Mouse (Mus musculus): Measurements from ENCODE around the gene Ccdc149.
A peak's percentile ranks its signal among the peaks of the same experiment; 100 is the strongest.

The Ccdc149 gene

DNA sequence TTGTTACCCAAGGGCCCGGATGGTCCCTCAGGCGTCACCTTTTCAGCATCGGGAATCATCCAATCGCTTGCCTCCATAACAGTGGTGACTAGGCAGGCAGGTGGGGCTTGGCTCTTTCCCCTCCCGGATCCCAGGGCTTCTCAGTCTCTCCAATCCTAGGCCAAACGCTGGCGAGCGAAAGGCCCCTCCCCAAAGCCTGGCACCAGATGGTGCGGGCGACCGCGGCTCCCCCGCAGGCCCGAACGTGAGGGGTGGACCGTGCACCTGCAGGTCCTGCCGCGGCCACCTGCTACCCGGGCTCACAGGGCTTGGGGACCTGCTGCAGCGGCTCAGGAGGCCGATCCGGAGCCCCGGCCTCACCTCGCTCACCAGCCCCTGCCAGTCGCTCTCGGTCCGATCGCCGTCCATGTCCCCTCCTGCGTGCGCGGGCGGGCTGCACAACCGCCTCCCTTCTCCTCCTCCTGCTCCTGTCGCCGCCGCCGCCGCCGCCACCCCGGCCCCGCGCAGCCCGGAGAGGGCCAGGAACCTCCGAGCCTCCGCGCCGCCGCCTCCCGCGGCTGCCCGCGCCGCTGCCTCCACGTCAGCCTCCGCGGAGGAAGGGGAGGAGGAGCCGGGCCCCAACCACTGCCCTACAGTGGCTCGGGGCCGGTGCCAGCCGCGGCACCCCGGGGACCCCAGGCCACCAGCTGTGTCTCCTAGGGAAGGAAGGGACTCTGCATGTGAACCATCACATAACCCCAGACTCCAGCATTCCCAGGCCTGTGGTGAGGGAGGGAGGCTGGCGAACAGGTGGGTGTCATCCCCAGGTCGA, at the start of gene Ccdc149:
Gene Ccdc149 (minus strand): TSS at position 531 of the 811 bp plus-strand sequence.
- DNase-seq (ENCODE audit: low read depth, low spot score), result no peak

DNA sequence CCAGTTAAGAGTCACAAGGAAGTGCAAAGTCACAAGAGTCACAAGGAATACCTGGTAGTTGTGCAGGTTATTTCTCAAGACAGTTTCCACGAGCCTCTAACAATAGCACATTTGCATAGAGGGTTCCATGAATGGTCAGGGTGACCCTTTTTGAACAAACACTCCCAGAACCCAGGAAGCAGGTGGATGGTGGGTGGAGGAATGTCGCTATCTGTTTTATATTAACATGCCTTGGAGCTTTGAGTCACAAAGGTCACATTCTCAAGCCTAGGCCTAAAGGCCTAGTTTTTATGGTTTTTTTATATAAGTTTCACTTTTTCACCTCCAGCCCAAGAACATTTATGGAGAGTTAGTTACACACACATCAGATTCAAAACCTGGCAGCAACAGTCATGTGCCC, 48.6 kb upstream of the Ccdc149 start:
- DNase-seq (ENCODE audit: low read depth, low spot score), result no peak

- DNase-seq (ENCODE audit: low read depth, low spot score), result no peak
Observed at GRCm38 (mm10) chr5:52516072-52516476, 44.8 kb upstream of the Ccdc149 start.

- DNase-seq (ENCODE audit: low read depth, low spot score), result peak; percentile 51
Observed at GRCm38 (mm10) chr5:52515246-52516021, 44.1 kb upstream of the Ccdc149 start.

- DNase-seq (ENCODE audit: low read depth, low spot score), result no peak
Observed at GRCm38 (mm10) chr5:52511089-52511488, 39.8 kb upstream of the Ccdc149 start.

GRCm38 (mm10) chr5:52509416-52509815, 38.1 kb upstream of the Ccdc149 start:
- no peak for DNase-seq (ENCODE audit: low read depth, low spot score)

DNA sequence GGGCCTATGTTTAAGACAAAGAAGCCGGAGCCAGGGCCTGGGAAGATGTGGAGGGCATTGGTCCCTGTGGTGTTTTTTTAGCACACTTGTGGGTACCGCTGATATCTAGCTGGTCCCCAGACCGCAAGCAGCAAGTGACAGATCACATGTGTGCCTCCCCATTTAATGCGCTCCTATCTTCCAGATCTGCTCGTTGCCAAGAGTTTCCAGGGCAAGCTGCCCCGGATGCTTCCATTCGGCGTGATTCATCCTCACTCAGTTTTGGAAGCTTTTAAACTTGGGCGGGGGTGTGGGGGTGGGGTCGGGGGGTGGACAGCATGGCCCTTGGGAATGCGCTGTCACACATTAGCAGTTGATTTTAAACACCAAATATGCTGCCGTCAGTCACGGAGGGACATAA, 33.3 kb upstream of the Ccdc149 start:
- DNase-seq (ENCODE audit: low read depth, low spot score), result no peak

GRCm38 (mm10) chr5:52504148-52504547, 32.8 kb upstream of the Ccdc149 start:
- DNase-seq (ENCODE audit: low read depth, low spot score), result no peak

GRCm38 (mm10) chr5:52495671-52496070, 24.4 kb upstream of the Ccdc149 start:
- DNase-seq (ENCODE audit: low read depth, low spot score), result no peak

- DNase-seq (ENCODE audit: low read depth, low spot score), result no peak
Observed at GRCm38 (mm10) chr5:52491496-52491895, 20.2 kb upstream of the Ccdc149 start.

DNA sequence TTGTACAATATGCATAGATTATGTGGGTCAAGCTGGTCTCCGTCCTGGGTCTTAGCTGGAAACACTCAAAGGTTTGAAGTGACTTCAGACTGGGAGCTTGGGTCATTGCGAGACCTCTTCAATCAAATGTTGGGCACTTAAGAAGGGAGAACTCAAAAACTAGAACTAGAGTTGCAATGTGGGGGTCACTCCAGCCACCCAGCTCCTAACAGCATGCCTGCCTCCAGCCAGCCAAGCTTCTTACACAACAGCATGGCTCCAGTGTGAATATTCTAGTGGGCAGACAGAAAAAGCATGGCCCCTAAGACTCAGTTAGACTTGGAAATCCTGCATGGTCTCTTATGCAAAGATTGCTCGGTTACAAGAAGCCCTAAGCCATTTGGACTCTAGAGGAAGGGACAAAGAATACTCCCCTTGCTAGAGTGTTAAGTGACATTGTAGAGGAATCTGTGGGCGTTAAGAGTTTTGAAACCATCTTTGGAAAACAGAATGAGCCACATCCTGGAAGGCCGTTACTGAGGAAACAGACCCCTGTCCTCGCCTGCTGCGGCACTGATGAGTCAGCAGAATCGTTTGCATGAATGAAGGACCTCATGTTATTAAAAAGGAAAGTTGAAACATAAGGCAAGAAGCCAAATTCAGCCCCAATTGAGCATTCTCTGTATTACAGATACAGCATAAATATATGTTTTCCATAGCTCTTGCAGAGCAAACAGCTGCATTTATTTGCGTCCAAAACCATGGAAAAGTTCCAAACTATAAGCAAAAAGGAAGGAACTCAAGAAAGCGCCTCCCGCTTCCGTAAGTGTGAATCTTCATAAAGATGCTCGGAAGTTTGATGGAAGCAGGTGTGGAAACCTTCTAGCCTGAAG, 16.5 kb upstream of the Ccdc149 start:
- no peak for DNase-seq (ENCODE audit: low read depth, low spot score)

- no peak for DNase-seq (ENCODE audit: low read depth, low spot score)
Observed at GRCm38 (mm10) chr5:52476826-52477225, 5.5 kb upstream of the Ccdc149 start.

GRCm38 (mm10) chr5:52476292-52476701, 5.0 kb upstream of the Ccdc149 start:
- no peak for DNase-seq (ENCODE audit: low read depth, low spot score)

DNA sequence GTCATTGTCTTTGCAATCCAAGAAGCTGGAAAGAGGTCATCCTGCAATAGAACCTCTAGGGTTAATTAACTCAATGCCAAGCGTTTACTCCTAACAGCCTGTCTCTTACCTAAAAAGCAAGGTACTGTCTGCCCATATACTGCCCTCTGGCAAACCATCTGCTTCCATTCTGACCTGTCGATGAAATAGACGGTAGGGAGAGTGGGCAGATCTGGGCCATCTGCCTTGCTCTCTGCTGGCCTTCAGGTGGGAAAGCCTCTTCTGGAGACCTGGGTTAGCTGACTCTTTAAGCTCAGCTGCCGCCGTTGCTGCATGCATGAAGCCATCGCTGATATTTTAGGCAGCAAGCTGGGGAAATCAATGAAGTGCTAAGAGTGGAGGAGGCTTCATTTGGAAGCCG, 2.7 kb upstream of the Ccdc149 start:
- no peak for DNase-seq (ENCODE audit: low read depth, low spot score)

- no peak for DNase-seq (ENCODE audit: low read depth, low spot score)
Observed at GRCm38 (mm10) chr5:52470551-52470950, 770 bp downstream of the Ccdc149 start.

DNA sequence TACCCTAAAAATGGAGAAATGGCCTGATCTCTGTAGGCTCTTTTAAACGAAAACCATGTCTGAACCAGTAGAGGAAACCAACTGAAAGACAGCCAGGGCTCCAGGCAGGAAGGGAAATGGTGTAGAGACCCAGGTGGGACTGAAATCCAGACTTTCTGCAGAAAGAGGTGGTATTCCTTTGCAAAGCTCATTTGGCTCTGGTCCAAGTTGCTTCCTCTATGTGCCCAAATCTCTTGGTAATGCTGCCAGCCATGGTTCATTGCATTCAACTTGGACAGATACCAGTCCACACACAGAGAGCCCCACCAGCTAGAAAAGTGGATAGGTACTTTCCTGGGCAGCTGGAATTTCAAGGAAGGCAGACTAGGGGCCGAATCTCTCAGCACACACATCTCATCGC, 3.5 kb downstream of the Ccdc149 start:
- DNase-seq (ENCODE audit: low read depth, low spot score), result no peak

DNA sequence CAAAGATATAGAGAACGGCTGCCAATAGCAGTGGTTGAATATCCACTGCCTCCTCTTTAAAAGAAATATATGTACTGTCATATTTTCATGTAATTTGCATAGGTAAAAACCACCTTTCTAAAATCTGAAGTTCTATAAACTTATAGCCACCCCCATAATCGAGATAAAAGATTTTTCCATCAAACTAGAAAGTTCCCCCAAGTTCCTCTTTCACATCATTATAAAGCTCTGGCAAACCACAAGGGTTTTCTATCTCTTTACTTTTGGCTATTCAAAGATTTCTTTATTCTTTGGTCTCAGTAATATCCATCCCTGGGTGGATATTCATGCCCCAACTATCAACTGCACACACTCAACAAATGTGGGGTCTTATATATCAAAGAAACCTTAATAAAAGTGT, 8.9 kb downstream of the Ccdc149 start:
- no peak for DNase-seq (ENCODE audit: low read depth, low spot score)

- no peak for DNase-seq (ENCODE audit: low read depth, low spot score)
Observed at GRCm38 (mm10) chr5:52461434-52462124, 9.7 kb downstream of the Ccdc149 start.

DNA sequence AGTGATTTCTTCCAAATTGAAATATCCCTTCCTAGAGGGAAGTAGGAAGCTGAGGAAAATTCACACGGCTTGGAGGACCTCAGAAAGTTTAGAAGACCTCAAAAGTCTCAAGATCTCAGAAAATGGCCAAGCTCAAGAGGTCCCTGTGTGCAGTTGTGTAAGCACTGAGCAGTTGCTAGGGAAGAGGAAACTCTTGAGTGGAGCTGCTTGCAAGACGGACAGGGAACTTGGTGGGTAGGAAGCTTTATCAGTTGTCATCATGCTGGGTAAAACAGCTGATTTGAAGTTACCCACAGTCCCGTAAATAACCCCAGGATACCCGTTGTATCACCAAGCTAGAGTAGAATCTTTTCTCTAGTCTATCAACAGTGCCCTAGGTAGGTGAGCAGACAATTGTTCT, 12.0 kb downstream of the Ccdc149 start:
- DNase-seq (ENCODE audit: low read depth, low spot score), result no peak

DNA sequence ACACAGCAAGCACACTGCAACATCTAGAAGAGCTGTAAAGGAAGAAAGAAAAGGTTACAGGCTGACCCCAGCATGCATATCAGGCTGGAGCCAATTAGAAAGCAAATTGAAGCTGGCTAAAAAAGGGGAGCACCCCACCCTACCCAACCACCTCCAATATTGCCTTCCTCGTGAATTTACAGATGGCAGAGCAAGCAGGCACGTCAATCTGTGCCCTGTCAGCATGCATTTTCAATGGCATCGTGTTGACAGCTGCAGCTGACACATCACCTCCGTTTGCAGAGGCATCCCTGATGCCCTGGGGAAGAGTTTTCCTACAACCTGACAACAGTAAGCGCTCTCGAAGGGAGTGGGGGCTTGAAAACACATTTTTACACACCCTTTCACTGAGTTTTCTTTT, 14.2 kb downstream of the Ccdc149 start:
- DNase-seq (ENCODE audit: low read depth, low spot score), result no peak

- no peak for DNase-seq (ENCODE audit: low read depth, low spot score)
Observed at GRCm38 (mm10) chr5:52450821-52451220, 20.5 kb downstream of the Ccdc149 start.
